Mouse (Mus musculus) liver, postnatal 0 days (tissue): Measurements from ENCODE around the gene Cmtm4.
"Not testable (repeated sequence)": the region's sequence is repeated elsewhere in the genome, so short reads cannot be mapped to it uniquely, and the experiment has no call there.

Source experiments
- CTCF ChIP-seq: sonication (generic); IDR thresholded peaks from 2 replicates; pipeline ENCODE4 v1.5.1; 2016; ENCODE audit warnings: antibody characterized with exemption, low read depth
- EP300 ChIP-seq: IDR thresholded peaks from 2 replicates; pipeline ENCODE4 v1.6.1; 2016; ENCODE audit warnings: antibody characterized with exemption, low read depth, mild to moderate bottlenecking

DNA sequence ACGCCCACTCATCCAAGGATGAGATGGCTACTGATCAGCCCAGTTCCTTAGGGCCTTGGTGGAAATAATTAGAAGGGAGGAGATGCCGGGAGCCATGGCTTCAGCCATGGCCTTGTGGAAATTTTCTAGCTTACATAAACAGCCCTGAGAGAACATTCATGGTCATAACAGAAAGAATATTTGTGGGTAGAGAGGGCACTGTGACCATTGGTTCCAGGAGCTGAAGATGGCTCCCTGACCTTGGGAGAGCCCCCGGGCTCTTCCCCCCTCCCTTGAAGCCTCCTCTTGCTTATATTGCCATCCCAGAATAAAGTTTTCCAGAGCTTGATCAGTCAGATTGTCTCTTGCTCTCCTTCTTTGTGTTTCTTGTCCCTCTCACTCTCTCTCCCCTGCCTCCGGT is 93.1 kb downstream of the Cmtm4 start:
- not testable (repeated sequence) for TF ChIP-seq CTCF, EP300
